Mouse (Mus musculus) olfactory bulb, adult 2 months (tissue): Measurements from ENCODE around the gene Glycam1.

Experiments
- CTCF ChIP-seq: fragments of 200-500 bp; IDR thresholded peaks from 2 replicates; pipeline ENCODE4 v1.5.1; 2012; ENCODE audit warnings: low read depth, mild to moderate bottlenecking, low read length, moderate library complexity; ENCODE audit not compliant: insufficient read depth
- POLR2A ChIP-seq: fragments of 200-500 bp; IDR thresholded peaks from 2 replicates; pipeline ENCODE4 v1.6.1; 2012; ENCODE audit warnings: mild to moderate bottlenecking, low read depth, low read length, moderate library complexity; ENCODE audit not compliant: insufficient read depth

DNA sequence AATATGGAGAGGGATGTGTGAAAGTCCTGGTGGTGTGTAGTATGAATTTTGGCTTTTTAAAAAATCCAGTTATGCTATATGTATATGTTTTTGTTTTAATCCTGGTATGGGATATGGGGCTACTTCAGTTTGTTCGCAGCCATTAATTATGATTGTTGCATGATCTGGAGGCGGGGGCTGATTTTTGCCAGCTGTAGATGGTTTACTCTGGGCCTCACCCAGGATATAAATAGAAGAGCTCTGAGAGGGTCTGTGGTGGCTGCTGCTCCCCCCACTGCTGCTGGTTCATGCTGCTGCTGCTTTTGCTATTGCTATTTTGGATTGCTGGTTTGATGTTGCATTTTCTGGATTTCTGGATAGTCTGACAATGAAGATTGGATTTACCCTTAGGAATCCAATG lies 25.9 kb upstream of the Glycam1 start:
- TF ChIP-seq POLR2A (no peak), CTCF (no peak)
